Mouse (Mus musculus) bone marrow macrophage, adult 2 months (primary cell): Measurements from ENCODE around the gene Rab3d.

Experiments used
- CTCF ChIP-seq: IDR thresholded peaks from 2 replicates; pipeline ENCODE4 v1.5.1; 2012; ENCODE audit warnings: low read depth, mild to moderate bottlenecking, low read length, moderate library complexity
- POLR2A ChIP-seq: IDR thresholded peaks from 2 replicates; pipeline ENCODE4 v1.6.1; 2012; ENCODE audit warnings: mild to moderate bottlenecking, low read depth, low read length, borderline replicate concordance

DNA sequence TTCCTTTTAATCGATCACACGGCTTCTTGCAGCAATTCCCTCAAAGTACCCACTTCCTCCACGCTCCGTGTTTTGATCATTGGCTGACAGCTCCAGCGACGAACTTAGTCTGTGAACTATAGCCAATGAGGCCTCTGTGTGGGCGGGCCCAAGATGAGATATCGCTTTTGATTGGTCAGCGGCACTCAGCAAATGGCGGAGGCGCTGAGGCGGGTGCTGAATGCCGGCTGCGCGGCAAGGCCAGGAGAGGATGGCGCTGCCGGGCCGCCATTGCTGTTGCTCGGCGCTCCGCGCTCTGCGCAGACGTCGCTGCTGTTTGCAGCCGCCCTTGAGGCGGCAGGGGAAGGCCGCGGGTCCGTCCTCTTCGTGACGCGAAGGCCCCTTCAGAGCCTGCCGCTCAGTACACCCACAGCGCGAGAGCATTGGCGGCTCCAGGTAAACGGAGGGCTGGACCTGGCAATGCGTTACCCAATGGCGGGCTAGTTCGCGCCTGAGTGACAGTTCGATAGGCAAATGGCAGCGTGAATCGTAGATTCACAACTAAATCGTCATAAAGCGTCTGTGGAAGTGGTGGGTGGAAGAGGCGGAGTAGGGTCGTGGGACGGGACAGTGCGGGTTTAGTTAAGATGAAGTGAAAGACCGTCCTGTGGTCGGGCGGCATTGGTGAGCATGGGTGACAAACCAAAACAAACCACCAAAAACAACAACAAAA lies 37.7 kb upstream of the Rab3d start, which contains the start of gene Swsap1:
- TF ChIP-seq CTCF, result no peak
- no peak for TF ChIP-seq POLR2A
